Mouse (Mus musculus) heart, embryonic 12.5 days (tissue): Measurements from ENCODE around the gene Acad10. TPM values are rescaled to one million over a fixed set of nuclear protein-coding genes. Genes with fewer than 3 reads are reported as not detected.
A peak's percentile ranks its signal among the peaks of the same experiment; 100 is the strongest.
"Not testable (repeated sequence)": the region's sequence is repeated elsewhere in the genome, so short reads cannot be mapped to it uniquely, and the experiment has no call there.

Experiments used
- ATAC-seq: fragments of 200-750 bp; cut with Nextera tagmentation; 2 replicates; pipeline ENCODE4 v1.8.0; 2017; ENCODE audit warnings: moderate TSS enrichment, moderate library complexity; ENCODE audit not compliant: insufficient number of reproducible peaks, low FRiP score
- H3K27ac ChIP-seq: fragments of 300-500 bp; sonication (generic); 2 replicates; pipeline ENCODE4 v1.5.1; 2016; ENCODE audit warnings: mild to moderate bottlenecking, moderate library complexity; ENCODE audit not compliant: poor library complexity, severe bottlenecking
- H3K27me3 ChIP-seq: fragments of 300-500 bp; sonication (generic); replicated peaks from 2 replicates; pipeline ENCODE4 v1.6.1; 2016; ENCODE audit warnings: mild to moderate bottlenecking, moderate library complexity
- H3K36me3 ChIP-seq: fragments of 300-500 bp; sonication (generic); 2 replicates; pipeline ENCODE4 v1.6.1; 2016; ENCODE audit warnings: mild to moderate bottlenecking, moderate library complexity
- H3K4me1 ChIP-seq: fragments of 300-500 bp; sonication (generic); replicated peaks from 2 replicates; pipeline ENCODE4 v1.6.1; 2016; ENCODE audit warnings: mild to moderate bottlenecking
- H3K4me2 ChIP-seq: fragments of 300-500 bp; sonication (generic); 2 replicates; pipeline ENCODE4 v1.6.1; 2016; ENCODE audit warnings: mild to moderate bottlenecking, moderate library complexity
- H3K4me3 ChIP-seq: fragments of 300-500 bp; sonication (generic); 2 replicates; pipeline ENCODE4 v1.5.1; 2016; ENCODE audit warnings: mild to moderate bottlenecking
- H3K9ac ChIP-seq: fragments of 300-500 bp; sonication (generic); 2 replicates; pipeline ENCODE4 v1.6.1; 2016; ENCODE audit warnings: mild to moderate bottlenecking, moderate library complexity
- H3K9me3 ChIP-seq: fragments of 300-500 bp; sonication (generic); replicated peaks from 2 replicates; pipeline ENCODE4 v1.6.1; 2016; ENCODE audit warnings: mild to moderate bottlenecking, moderate library complexity
- WGBS: fragments of 180-500 bp; shearing (Covaris S2); methylation state at CpG from one replicate; pipeline ENCODE4 v1.1.7; 2016; 5-methylcytosine and 5-hydroxymethylcytosine counted together
- polyA plus RNA-seq: library from polyadenylated mRNA; unstranded; fragments of >200 nt; fragmentation: Nextera tagmentation; extraction: Ambion mirVana; gene quantifications from 2 replicates; pipeline ENCODE4 v1.2.1, GENCODE M21; 2016

Gene Acad10
- 1.4 and 1.5 TPM in 2 replicates for polyA plus RNA-seq

GRCm38 (mm10) chr5:121660059-121660896 lies at the start of gene Acad10, which contains the start of gene Brap:
Gene Acad10 (minus strand): TSS chr5:121660514.
Gene Brap (plus strand): TSS chr5:121660563.
- Histone ChIP-seq H3K4me1 (peaks cover 16% of the 10 kb centered on the region), H3K27ac (peak within 1 kb of the TSS; percentile 53), H3K4me2 (peak within 1 kb of the TSS; percentile 96), H3K9me3 (no peaks in the 10 kb centered on the region), H3K9ac (peak within 1 kb of the TSS; percentile 95), H3K36me3 (peaks cover 28% of the 10 kb centered on the region), H3K4me3 (peak within 1 kb of the TSS; percentile 92), H3K27me3 (no peaks in the 10 kb centered on the region)
- 2% methylated on average over 85 of the region's 85 CpGs for WGBS
- ATAC-seq, result peak; percentile 90

GRCm38 (mm10) chr5:121704512-121705248 lies 44.4 kb upstream of the Acad10 start:
- H3K27ac ChIP-seq, result no peak overlapping the region
- H3K4me2 ChIP-seq, result peak overlapping the region; percentile 68
- 5% methylated on average over 20 of the region's 20 CpGs for WGBS
- ATAC-seq, result peak; percentile 53
- H3K27me3 ChIP-seq, result no peaks in the 10 kb centered on the region
- H3K9me3 ChIP-seq, result no peaks in the 10 kb centered on the region
- H3K36me3 ChIP-seq, result no peaks in the 10 kb centered on the region
- peaks cover 29% of the 10 kb centered on the region for H3K4me1 ChIP-seq
- H3K9ac ChIP-seq, result peak overlapping the region; percentile 44; the same call in 1 of the 2 replicates
- H3K4me3 ChIP-seq, result peak overlapping the region; percentile 31

- Histone ChIP-seq H3K4me3 (no peak overlapping the region), H3K4me1 (peaks cover 29% of the 10 kb centered on the region), H3K27me3 (no peaks in the 10 kb centered on the region), H3K9ac (no peak overlapping the region), H3K36me3 (no peaks in the 10 kb centered on the region), H3K4me2 (no peak overlapping the region), H3K27ac (no peak overlapping the region), H3K9me3 (no peaks in the 10 kb centered on the region)
- WGBS, result 56% methylated on average over 1 of the region's 1 CpGs
- ATAC-seq, result no peak
Observed at GRCm38 (mm10) chr5:121703341-121703740, 43.0 kb upstream of the Acad10 start.

GRCm38 (mm10) chr5:121701111-121701769 lies 40.9 kb upstream of the Acad10 start:
- Histone ChIP-seq H3K4me3 (no peak overlapping the region), H3K4me1 (peaks cover 29% of the 10 kb centered on the region), H3K9me3 (no peaks in the 10 kb centered on the region), H3K4me2 (no peak overlapping the region), H3K9ac (no peak overlapping the region), H3K27me3 (no peaks in the 10 kb centered on the region), H3K36me3 (no peaks in the 10 kb centered on the region), H3K27ac (no peak overlapping the region)
- peak; percentile 68 for ATAC-seq
- 39% methylated on average over 8 of the region's 8 CpGs for WGBS

GRCm38 (mm10) chr5:121700496-121700895 lies 40.2 kb upstream of the Acad10 start:
- Histone ChIP-seq H3K27ac (peak overlapping the region; percentile 50), H3K9ac (peak overlapping the region; percentile 44; the same call in 1 of the 2 replicates), H3K27me3 (no peaks in the 10 kb centered on the region), H3K4me2 (peak overlapping the region; percentile 60), H3K4me1 (peaks cover 29% of the 10 kb centered on the region), H3K36me3 (no peaks in the 10 kb centered on the region), H3K9me3 (no peaks in the 10 kb centered on the region), H3K4me3 (peak overlapping the region; percentile 24)
- no peak for ATAC-seq
- 15% methylated on average over 11 of the region's 11 CpGs for WGBS

GRCm38 (mm10) chr5:121699891-121700290 lies 39.6 kb upstream of the Acad10 start:
- no peaks in the 10 kb centered on the region for H3K36me3 ChIP-seq
- peak overlapping the region; percentile 44; the same call in 1 of the 2 replicates for H3K9ac ChIP-seq

GRCm38 (mm10) chr5:121696761-121697160 lies 36.4 kb upstream of the Acad10 start:
- Histone ChIP-seq H3K36me3 (no peaks in the 10 kb centered on the region), H3K27me3 (no peaks in the 10 kb centered on the region), H3K9ac (no peak overlapping the region), H3K27ac (no peak overlapping the region), H3K4me1 (peaks cover 17% of the 10 kb centered on the region), H3K9me3 (no peaks in the 10 kb centered on the region), H3K4me3 (no peak overlapping the region), H3K4me2 (no peak overlapping the region)
- 58% methylated on average over 6 of the region's 6 CpGs for WGBS
- ATAC-seq, result no peak

More at GRCm38 (mm10) chr5:121699891-121700290, 39.6 kb upstream of the Acad10 start:
- Histone ChIP-seq H3K4me2 (peak overlapping the region; percentile 60), H3K4me3 (no peak overlapping the region), H3K9me3 (no peaks in the 10 kb centered on the region), H3K4me1 (peaks cover 25% of the 10 kb centered on the region), H3K27me3 (no peaks in the 10 kb centered on the region), H3K27ac (peak overlapping the region; percentile 50)
- 51% methylated on average over 5 of the region's 5 CpGs for WGBS
- ATAC-seq, result no peak

GRCm38 (mm10) chr5:121692897-121693296 lies 32.6 kb upstream of the Acad10 start:
- H3K4me3 ChIP-seq, result no peak overlapping the region
- no peaks in the 10 kb centered on the region for H3K27me3 ChIP-seq
- no peaks in the 10 kb centered on the region for H3K36me3 ChIP-seq
- no peak for ATAC-seq
- no peak overlapping the region for H3K4me2 ChIP-seq
- no peaks in the 10 kb centered on the region for H3K4me1 ChIP-seq
- H3K9ac ChIP-seq, result no peak overlapping the region
- 78% methylated on average over 4 of the region's 4 CpGs for WGBS
- no peaks in the 10 kb centered on the region for H3K9me3 ChIP-seq
- no peak overlapping the region for H3K27ac ChIP-seq

- not testable (repeated sequence) for H3K27me3 ChIP-seq, H3K9me3 ChIP-seq, ATAC-seq, H3K4me1 ChIP-seq, H3K27ac ChIP-seq, H3K36me3 ChIP-seq, H3K4me2 ChIP-seq, H3K9ac ChIP-seq, H3K4me3 ChIP-seq
- WGBS, result 93% methylated on average over 7 of the region's 7 CpGs
Observed at GRCm38 (mm10) chr5:121691436-121691835, 31.1 kb upstream of the Acad10 start.

- WGBS, result 82% methylated on average over 7 of the region's 7 CpGs
- H3K4me1 ChIP-seq, result peaks cover 13% of the 10 kb centered on the region
- ATAC-seq, result no peak
- no peaks in the 10 kb centered on the region for H3K27me3 ChIP-seq
- no peak overlapping the region for H3K4me2 ChIP-seq
- no peaks in the 10 kb centered on the region for H3K9me3 ChIP-seq
- H3K27ac ChIP-seq, result no peak overlapping the region
- H3K9ac ChIP-seq, result no peak overlapping the region
- no peak overlapping the region for H3K4me3 ChIP-seq
- peaks cover 5% of the 10 kb centered on the region for H3K36me3 ChIP-seq
Observed at GRCm38 (mm10) chr5:121690482-121691211, 30.3 kb upstream of the Acad10 start.
